Mouse (Mus musculus) liver, postnatal 0 days (tissue): ENCODE measurements around the gene Fibcd1.

Experiments
- CTCF ChIP-seq: sonication (generic); IDR thresholded peaks from 2 replicates; pipeline ENCODE4 v1.5.1; 2016; ENCODE audit warnings: antibody characterized with exemption, low read depth
- EP300 ChIP-seq: IDR thresholded peaks from 2 replicates; pipeline ENCODE4 v1.6.1; 2016; ENCODE audit warnings: antibody characterized with exemption, low read depth, mild to moderate bottlenecking

GRCm38 (mm10) chr2:31802811-31803210 lies 43.0 kb downstream of the Fibcd1 start:
- no peak for TF ChIP-seq CTCF
- TF ChIP-seq EP300 = no peak
